Mouse (Mus musculus) liver, adult 2 months (tissue): Measurements from ENCODE around the gene Rcn2.

Experiments used
- CTCF ChIP-seq: fragments of 200-500 bp; IDR thresholded peaks from 2 replicates; pipeline ENCODE4 v1.5.1; 2011; ENCODE audit warnings: low read depth, low read length, control low read depth
- POLR2A ChIP-seq: fragments of 200-500 bp; IDR thresholded peaks from 2 replicates; pipeline ENCODE4 v1.6.1; 2011; ENCODE audit warnings: low read length, control low read depth; ENCODE audit not compliant: insufficient read depth; ENCODE audit errors: extremely low read depth

DNA sequence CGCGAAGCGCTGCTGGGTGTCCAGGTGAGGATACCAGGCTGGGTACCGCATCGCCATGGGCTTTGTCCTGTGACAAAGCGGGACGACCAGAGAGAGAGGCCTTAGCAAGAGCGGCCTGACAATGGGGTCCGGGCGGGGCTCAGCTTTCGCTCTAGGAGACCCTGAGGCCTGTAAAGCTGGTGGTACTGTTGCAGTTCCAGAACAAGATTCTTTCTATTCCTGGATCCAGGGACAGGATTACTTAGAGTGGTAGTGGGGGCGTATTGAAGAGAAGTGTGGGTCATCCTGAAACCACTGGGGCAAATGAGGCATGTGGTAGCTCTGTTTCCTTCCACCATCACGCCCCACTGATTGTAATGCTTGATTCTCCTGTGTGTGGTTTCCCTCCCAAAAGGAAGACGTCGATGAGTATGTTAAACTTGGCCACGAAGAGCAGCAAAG is 556 bp downstream of the Rcn2 start:
- TF ChIP-seq CTCF (no peak), POLR2A (no peak)
